Mouse (Mus musculus) embryonic facial prominence, embryonic 13.5 days (tissue): ENCODE data around the gene Mid1. TPM values are rescaled to one million over a fixed set of nuclear protein-coding genes. Genes with fewer than 3 reads are reported as not detected.
A peak's percentile ranks its signal among the peaks of the same experiment; 100 is the strongest.
"Not testable (repeated sequence)": the region's sequence is repeated elsewhere in the genome, so short reads cannot be mapped to it uniquely, and the experiment has no call there.

Experiments used
- ATAC-seq: fragments of 200-750 bp; cut with Nextera tagmentation; 2 replicates; pipeline ENCODE4 v1.8.0; 2017; ENCODE audit warnings: low read depth; ENCODE audit not compliant: insufficient number of reproducible peaks, insufficient read depth, low FRiP score, low TSS enrichment
- H3K27ac ChIP-seq: fragments of 300-500 bp; sonication (generic); 2 replicates; pipeline ENCODE4 v1.5.1; 2015; ENCODE audit warnings: moderate library complexity, mild to moderate bottlenecking, inconsistent platforms
- H3K27me3 ChIP-seq: fragments of 300-500 bp; sonication (generic); 2 replicates; pipeline ENCODE4 v1.6.1; 2015; ENCODE audit warnings: mild to moderate bottlenecking, inconsistent platforms
- H3K36me3 ChIP-seq: fragments of 300-500 bp; sonication (generic); 2 replicates; pipeline ENCODE4 v1.6.1; 2015; ENCODE audit warnings: mild to moderate bottlenecking, inconsistent platforms
- H3K4me1 ChIP-seq: fragments of 300-500 bp; sonication (generic); 2 replicates; pipeline ENCODE4 v1.6.1; 2015; ENCODE audit warnings: inconsistent platforms
- H3K4me2 ChIP-seq: fragments of 300-500 bp; sonication (generic); 2 replicates; pipeline ENCODE4 v1.6.1; 2015; ENCODE audit warnings: moderate library complexity, mild to moderate bottlenecking, inconsistent platforms
- H3K4me3 ChIP-seq: fragments of 300-500 bp; sonication (generic); 2 replicates; pipeline ENCODE4 v1.5.1; 2015; ENCODE audit warnings: mild to moderate bottlenecking, inconsistent platforms
- H3K9ac ChIP-seq: fragments of 300-500 bp; sonication (generic); 2 replicates; pipeline ENCODE4 v1.6.1; 2015; ENCODE audit warnings: mild to moderate bottlenecking, inconsistent platforms
- H3K9me3 ChIP-seq: fragments of 300-500 bp; sonication (generic); 2 replicates; pipeline ENCODE4 v1.6.1; 2016; ENCODE audit warnings: inconsistent platforms
- WGBS: fragments of 180-500 bp; shearing (Covaris S2); methylation state at CpG from one replicate; pipeline ENCODE4 v1.1.7; 2015; ENCODE audit warnings: mixed read lengths; 5-methylcytosine and 5-hydroxymethylcytosine counted together
- polyA plus RNA-seq: library from polyadenylated mRNA; unstranded; fragments of >200 nt; fragmentation: Nextera tagmentation; extraction: Ambion mirVana; gene quantifications from 2 replicates; pipeline ENCODE4 v1.2.1, GENCODE M21; 2015

Gene Mid1
- polyA plus RNA-seq, 1 experiment from 2014 or later, result 9.2 TPM

- H3K27ac ChIP-seq, H3K9ac ChIP-seq, H3K4me3 ChIP-seq, H3K36me3 ChIP-seq, H3K4me1 ChIP-seq, H3K4me2 ChIP-seq, ATAC-seq, H3K27me3 ChIP-seq: not testable (repeated sequence)
- peaks cover 15% of the 10 kb centered on the region for H3K9me3 ChIP-seq
- 34% methylated on average over 6 of the region's 11 CpGs for WGBS
Measured at GRCm38 (mm10) chrX:169999226-169999883, 314.4 kb downstream of the Mid1 start.

DNA sequence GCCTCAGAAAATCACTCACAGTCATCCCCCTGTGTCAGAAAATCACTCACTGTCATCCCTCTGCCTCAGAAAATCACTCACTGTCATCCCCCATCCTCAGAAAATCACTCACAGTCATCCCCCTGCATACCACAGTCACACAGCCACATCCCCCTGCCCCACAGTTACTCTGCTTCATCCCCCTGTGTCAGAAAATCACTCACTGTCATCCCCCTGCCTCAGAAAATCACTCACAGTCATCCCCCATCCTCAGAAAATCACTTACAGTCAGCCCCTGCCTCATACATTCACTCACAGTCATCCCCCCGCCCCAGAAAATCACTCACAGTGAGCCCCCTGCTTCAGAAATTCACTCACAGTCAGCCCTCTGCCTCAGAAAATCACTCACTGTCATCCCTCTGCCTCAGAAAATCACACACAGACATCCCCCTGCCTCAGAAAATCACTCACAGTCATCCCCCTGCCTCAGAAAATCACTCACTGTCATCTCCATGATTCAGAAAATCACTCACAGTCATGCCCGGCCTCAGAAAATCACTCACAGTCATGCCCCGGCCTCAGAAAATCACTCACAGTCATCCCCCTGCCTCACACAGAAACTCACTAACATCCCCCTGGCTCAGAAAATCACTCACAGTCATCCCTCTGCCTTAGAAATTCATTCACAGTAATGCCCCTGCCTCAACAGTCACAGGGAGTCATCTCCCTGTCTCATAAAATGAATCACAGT, 315.1 kb downstream of the Mid1 start:
- not testable (repeated sequence) for H3K9ac ChIP-seq, H3K4me3 ChIP-seq, H3K4me2 ChIP-seq, H3K36me3 ChIP-seq, H3K27ac ChIP-seq, ATAC-seq, H3K4me1 ChIP-seq, H3K27me3 ChIP-seq
- 0% methylated on average over 2 of the region's 3 CpGs for WGBS
- H3K9me3 ChIP-seq, result peaks cover 16% of the 10 kb centered on the region

- H3K27ac ChIP-seq, H3K4me1 ChIP-seq, H3K4me2 ChIP-seq, H3K27me3 ChIP-seq, H3K9ac ChIP-seq, H3K36me3 ChIP-seq, H3K4me3 ChIP-seq: not testable (repeated sequence)
- WGBS, result 39% methylated on average over 6 of the region's 6 CpGs
- ATAC-seq, result 0 out of 2 replicates have a peak, but pooled peaks have one; percentile 4
- peaks cover 16% of the 10 kb centered on the region for H3K9me3 ChIP-seq
Measured at GRCm38 (mm10) chrX:170000642-170001387, 315.8 kb downstream of the Mid1 start.

GRCm38 (mm10) chrX:170001388-170001695, 316.3 kb downstream of the Mid1 start:
- ATAC-seq, result 0 out of 2 replicates have a peak, but pooled peaks have one; percentile 16
- not testable (repeated sequence) for H3K4me3 ChIP-seq, H3K9ac ChIP-seq, H3K36me3 ChIP-seq, H3K4me2 ChIP-seq, H3K27ac ChIP-seq, H3K4me1 ChIP-seq, H3K27me3 ChIP-seq
- WGBS, result 60% methylated on average over 1 of the region's 12 CpGs
- peaks cover 16% of the 10 kb centered on the region for H3K9me3 ChIP-seq

DNA sequence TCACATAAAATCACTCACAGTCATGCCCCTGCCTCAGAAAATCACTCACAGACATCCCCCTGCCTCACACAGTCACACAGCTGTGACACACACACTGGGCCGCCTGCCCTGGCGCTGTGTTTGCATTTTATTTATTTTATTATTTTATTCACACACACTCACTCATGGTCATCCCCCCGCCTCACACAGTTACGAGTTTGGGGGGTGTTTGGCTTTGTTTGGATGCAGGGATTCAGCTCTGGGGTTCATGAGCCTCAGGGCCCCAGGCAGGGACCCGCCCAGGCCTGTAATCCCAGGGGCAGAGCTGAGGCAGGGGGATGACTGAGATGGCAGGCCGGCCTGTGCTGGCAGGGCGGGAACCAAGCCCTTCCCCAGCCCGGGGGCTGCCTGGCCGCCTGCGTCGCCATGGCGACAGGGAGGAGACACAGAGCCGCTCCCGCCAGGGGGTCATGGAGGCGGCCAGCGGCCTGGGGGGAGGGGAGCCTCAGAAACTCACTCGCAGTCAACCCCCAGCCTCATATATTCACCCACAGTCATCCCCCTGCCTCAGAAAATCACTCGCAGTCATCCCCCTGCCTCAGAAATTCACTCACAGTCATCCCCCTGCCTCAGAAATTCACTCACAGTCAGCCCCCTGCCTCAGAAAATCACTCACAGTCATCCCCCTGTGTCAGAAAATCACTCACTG, 317.7 kb downstream of the Mid1 start:
- not testable (repeated sequence) for H3K4me1 ChIP-seq, H3K27ac ChIP-seq, ATAC-seq, H3K4me3 ChIP-seq, H3K4me2 ChIP-seq, H3K36me3 ChIP-seq, H3K27me3 ChIP-seq, H3K9ac ChIP-seq
- WGBS, result 53% methylated on average over 10 of the region's 18 CpGs
- peaks cover 26% of the 10 kb centered on the region for H3K9me3 ChIP-seq

- not testable (repeated sequence) for H3K4me2 ChIP-seq, H3K27me3 ChIP-seq, H3K27ac ChIP-seq, H3K4me1 ChIP-seq, H3K36me3 ChIP-seq, H3K9ac ChIP-seq, ATAC-seq, H3K4me3 ChIP-seq
- 16% methylated on average over 1 of the region's 1 CpGs for WGBS
- H3K9me3 ChIP-seq, result peaks cover 35% of the 10 kb centered on the region
Measured at GRCm38 (mm10) chrX:170003536-170003935, 318.5 kb downstream of the Mid1 start.

DNA sequence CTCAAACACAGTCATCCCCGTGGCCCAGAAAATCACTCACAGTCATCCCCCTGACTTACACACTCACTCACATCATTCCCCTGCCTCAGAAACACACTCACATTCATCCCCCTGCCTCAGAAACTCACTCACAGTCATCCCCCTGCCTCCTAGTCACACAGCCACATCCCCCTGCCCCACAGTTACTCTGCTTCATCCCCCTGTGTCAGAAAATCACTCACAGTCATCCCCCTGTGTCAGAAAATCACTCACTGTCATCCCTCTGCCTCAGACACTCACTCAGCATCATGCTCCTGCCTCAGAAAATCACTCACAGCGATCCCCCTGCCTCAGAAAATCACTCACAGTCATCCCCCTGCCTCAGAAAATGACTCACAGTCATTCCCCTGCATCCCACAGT, 319.2 kb downstream of the Mid1 start:
- ATAC-seq, H3K27ac ChIP-seq, H3K9ac ChIP-seq, H3K27me3 ChIP-seq, H3K36me3 ChIP-seq, H3K4me1 ChIP-seq, H3K4me2 ChIP-seq, H3K4me3 ChIP-seq: not testable (repeated sequence)
- WGBS, result 43% methylated on average over 2 of the region's 2 CpGs
- peaks cover 37% of the 10 kb centered on the region for H3K9me3 ChIP-seq

- H3K9me3 ChIP-seq, result peaks cover 42% of the 10 kb centered on the region
Measured at GRCm38 (mm10) chrX:170004793-170005192, 319.8 kb downstream of the Mid1 start.

DNA sequence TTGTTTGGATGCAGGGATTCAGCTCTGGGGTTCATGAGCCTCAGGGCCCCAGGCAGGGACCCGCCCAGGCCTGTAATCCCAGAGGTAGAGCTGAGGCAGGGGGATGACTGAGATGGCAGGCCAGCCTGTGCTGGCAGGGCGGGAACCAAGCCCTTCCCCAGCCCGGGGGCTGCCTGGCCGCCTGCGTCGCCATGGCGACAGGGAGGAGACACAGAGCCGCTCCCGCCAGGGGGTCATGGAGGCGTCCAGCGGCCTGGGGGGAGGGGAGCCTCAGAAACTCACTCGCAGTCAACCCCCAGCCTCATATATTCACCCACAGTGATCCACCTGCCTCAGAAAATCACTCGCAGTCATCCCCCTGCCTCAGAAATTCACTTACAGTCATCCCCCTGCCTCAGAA, 320.2 kb downstream of the Mid1 start:
- peaks cover 45% of the 10 kb centered on the region for H3K9me3 ChIP-seq
- H3K9ac ChIP-seq, H3K27me3 ChIP-seq, H3K4me1 ChIP-seq, ATAC-seq, H3K36me3 ChIP-seq, H3K4me3 ChIP-seq, H3K4me2 ChIP-seq, H3K27ac ChIP-seq: not testable (repeated sequence)
- WGBS, result 25% methylated on average over 13 of the region's 13 CpGs

More at GRCm38 (mm10) chrX:170004793-170005192, 319.8 kb downstream of the Mid1 start:
- H3K4me3 ChIP-seq, H3K4me2 ChIP-seq, ATAC-seq, H3K36me3 ChIP-seq, H3K27me3 ChIP-seq, H3K9ac ChIP-seq, H3K4me1 ChIP-seq, H3K27ac ChIP-seq: not testable (repeated sequence)
- 32% methylated on average over 5 of the region's 5 CpGs for WGBS

GRCm38 (mm10) chrX:170005695-170006297, 320.8 kb downstream of the Mid1 start:
- not testable (repeated sequence) for H3K4me2 ChIP-seq, H3K9ac ChIP-seq, H3K27me3 ChIP-seq, H3K27ac ChIP-seq, H3K4me1 ChIP-seq, H3K36me3 ChIP-seq, ATAC-seq, H3K4me3 ChIP-seq
- peaks cover 48% of the 10 kb centered on the region for H3K9me3 ChIP-seq
- 31% methylated on average over 1 of the region's 1 CpGs for WGBS

- ATAC-seq, H3K27me3 ChIP-seq, H3K4me1 ChIP-seq, H3K4me3 ChIP-seq, H3K9ac ChIP-seq, H3K27ac ChIP-seq, H3K4me2 ChIP-seq: not testable (repeated sequence)
- Histone ChIP-seq H3K36me3 (peaks cover 16% of the 10 kb centered on the region), H3K9me3 (peaks cover 50% of the 10 kb centered on the region)
- WGBS, result 50% methylated on average over 3 of the region's 3 CpGs
Measured at GRCm38 (mm10) chrX:170006694-170007247, 321.8 kb downstream of the Mid1 start.
